Mouse (Mus musculus): ENCODE data around the gene Adat1.

DNA sequence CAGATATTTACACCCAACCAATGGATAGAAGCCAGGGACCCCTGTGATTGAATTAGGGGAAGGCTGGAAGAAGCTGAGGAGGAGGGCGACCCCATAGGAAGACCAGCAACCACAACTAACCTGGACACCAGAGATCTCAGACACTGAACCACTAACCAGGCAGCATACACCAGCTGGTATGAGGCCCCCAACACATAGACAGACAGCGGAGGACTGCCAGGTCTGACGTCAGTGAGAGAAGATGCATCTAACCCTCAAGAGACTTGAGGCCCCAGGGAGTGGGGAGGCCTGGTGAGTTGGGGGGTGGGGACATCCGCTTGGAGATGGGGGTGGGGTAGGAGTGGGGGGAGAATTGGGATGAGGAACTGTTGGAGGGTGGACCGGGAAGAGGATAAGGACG is 38.6 kb upstream of the Adat1 start:
- TF ChIP-seq POLR2A (IDR thresholded peaks at IDR 0.05; ENCODE audit: low read depth, low read length) (no peak), CTCF (IDR thresholded peaks at IDR 0.05; ENCODE audit: extremely low read depth, insufficient read length, insufficient replicate concordance, low read depth, low read length) (no peak)

All from small intestine, adult 2 months (tissue).